Mouse (Mus musculus) urinary bladder, postnatal 10 days (tissue): ENCODE data around the gene Gm9268.
"Not testable (repeated sequence)": the region's sequence is repeated elsewhere in the genome, so short reads cannot be mapped to it uniquely, and the experiment has no call there.

Experiments
- DNase-seq: peaks from one replicate; pipeline ENCODE4 v3.0.0; 2022; ENCODE audit warnings: low spot score

Gene Gm9268

GRCm38 (mm10) chr7:43018465-43018864 is at the start of gene Gm9268:
TSS of gene Gm9268 (plus strand) at chr7:43018765.
- DNase-seq: not testable (repeated sequence)

- no peak for DNase-seq
These were observed 38.5 kb upstream of the Gm9268 start for GRCm38 (mm10) chr7:42980098-42980497.

- no peak for DNase-seq
These were observed 37.8 kb upstream of the Gm9268 start for GRCm38 (mm10) chr7:42980739-42981138.

DNA sequence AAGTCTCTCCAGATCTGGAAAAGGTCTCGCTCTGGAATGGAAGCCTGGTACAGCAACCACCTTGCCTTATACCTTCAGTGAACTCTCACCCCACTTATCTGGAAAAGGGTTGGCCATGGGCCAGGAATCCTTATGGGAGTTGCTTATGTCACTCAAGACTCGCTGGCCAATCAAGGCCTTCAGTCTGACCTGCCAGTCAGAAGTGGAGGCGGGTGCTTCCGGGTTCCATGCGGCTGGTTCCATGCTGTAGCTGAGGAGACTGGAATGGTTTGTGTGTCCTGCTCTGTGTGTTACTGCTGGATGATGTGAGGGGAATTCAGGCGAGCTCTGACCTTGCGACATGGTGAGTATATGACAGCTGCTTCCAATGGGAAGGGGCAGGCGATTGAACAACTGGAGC is 59.3 kb downstream of the Gm9268 start:
- no peak for DNase-seq
